Mouse (Mus musculus) splenic B cell, adult 2 months (primary cell): Measurements from ENCODE around the gene Bhlhe23.

Experiments used
- DNase-seq: peaks from one replicate; pipeline ENCODE4 v3.0.0-alpha.2; 2011; ENCODE audit warnings: low read depth, low spot score
- H3K27me3 ChIP-seq: 2 replicates; pipeline ENCODE4 v1.6.1; 2012; ENCODE audit warnings: mild to moderate bottlenecking, low read length, moderate library complexity, mixed read lengths; ENCODE audit not compliant: control insufficient read depth, poor library complexity, insufficient read depth, severe bottlenecking
- H3K36me3 ChIP-seq: 2 replicates; pipeline ENCODE4 v1.6.1; 2012; ENCODE audit warnings: mild to moderate bottlenecking, low read length, moderate library complexity, mixed read lengths; ENCODE audit not compliant: control insufficient read depth, poor library complexity, insufficient read depth, severe bottlenecking

The Bhlhe23 gene

DNA sequence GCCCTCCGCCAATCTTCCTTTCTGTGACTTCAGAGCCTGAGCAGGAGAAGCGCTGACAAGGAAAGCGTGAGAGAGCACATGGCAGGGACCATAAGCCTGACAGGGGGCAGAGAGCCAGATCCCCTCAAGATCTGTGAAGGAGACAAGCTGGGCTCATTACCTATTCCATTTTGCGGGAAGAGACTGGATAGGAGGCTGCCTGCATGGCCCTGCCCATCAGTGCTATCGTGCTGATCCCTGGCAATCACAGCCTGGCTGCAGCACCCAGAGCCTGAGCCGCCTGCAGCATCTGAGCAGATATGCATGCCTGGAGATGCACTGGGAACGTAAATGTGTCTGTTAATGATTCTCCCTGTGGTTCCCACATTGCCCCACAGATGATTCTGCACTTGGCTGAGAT lies 12.1 kb upstream of the Bhlhe23 start:
- Histone ChIP-seq H3K27me3 (no peaks in the 10 kb centered on the region), H3K36me3 (no peaks in the 10 kb centered on the region)
- DNase-seq: no peak

DNA sequence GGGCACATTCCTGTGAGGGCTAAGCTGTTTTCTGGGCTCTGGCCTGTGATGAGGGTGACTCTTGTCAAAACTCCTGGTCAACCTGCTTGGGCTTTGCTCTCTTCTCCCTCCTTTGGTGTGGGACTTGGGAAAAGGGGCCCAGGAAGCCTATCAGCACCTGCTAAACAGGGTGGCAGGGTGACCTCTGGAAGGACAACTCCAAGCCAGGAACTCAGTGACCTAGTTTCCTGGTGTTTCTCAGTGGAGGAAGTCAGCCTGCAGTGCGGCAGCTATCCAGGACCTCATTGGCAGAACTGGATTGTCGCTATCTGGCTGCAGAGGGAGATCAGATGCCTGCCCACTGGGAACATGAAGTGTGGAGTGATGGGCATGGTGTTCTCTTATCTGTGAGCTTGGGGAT lies 11.7 kb upstream of the Bhlhe23 start:
- Histone ChIP-seq H3K27me3 (no peaks in the 10 kb centered on the region), H3K36me3 (no peaks in the 10 kb centered on the region)
- DNase-seq: no peak

DNA sequence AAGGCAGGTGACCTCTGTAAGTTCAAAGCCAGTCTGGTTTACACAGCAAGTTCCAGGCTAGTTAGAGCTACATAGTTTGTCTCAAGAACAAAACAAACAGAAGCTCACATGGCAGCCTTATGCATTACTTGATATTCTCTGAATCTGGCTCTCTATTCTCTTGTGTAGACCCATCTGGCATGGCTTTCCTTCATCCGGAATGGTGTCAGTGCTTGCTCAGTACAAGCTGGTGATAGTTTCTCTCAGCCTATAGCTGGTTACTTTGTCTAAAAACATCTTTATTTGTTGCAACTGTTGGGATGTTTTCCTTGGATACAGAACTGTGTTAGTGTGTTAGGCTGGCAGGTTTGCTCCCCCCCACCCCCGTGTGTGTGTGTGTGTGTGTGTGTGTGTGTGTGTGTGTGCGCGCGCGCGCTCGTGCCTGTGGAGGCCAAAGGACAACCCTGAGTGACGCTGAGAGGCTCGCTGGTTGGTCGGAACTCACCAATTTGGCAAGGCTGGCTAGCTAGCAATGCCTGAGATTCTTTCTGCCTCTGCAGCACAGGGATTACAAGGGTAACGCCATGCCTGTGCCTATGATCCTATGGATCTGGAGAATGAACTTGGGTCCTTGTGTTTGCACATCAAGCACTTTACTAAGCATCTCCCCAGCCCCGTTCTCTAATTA lies 11.0 kb upstream of the Bhlhe23 start:
- DNase-seq: no peak
- Histone ChIP-seq H3K36me3 (no peaks in the 10 kb centered on the region), H3K27me3 (no peaks in the 10 kb centered on the region)

DNA sequence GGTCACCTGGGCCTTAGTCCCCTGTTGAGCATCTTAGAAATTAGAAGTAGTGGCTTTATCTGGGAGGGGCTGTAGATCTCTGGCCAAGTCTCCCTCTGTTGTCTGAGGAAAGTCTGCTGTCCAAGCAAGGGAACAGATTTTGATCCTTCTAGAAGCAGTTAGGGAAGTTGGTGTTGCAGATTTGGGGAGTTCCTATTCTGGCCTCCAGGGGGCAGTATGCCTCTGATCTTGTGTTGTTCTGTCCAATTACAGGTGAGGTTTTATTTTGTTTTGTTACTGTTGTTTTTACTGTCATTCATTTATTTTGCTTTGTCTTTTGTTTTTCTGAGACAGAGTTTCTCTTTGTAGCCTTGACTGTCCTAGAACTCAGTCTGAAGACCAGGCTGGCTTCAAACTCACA lies 10.0 kb upstream of the Bhlhe23 start:
- H3K27me3 ChIP-seq: no peaks in the 10 kb centered on the region
- DNase-seq: peak; percentile 73
- no peaks in the 10 kb centered on the region for H3K36me3 ChIP-seq

DNA sequence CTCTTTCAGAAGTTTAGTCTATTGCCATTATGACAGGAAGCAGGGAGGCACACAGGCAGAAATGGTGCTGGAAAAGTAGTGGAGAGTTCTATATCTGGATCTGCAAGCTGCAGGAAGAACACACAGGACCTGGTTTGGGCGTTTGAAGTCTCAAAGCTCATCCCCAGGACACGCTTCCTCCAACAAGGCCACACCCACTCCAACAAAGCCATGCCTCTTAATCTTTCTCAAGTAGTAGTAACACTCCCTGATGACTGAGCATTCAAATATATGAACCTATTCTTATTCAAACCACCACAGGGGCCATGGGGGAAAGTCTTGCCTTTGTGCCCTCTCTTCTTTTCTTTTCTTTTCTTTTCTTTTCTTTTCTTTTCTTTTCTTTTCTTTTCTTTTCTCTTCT lies 3.6 kb upstream of the Bhlhe23 start:
- Histone ChIP-seq H3K36me3 (no peaks in the 10 kb centered on the region), H3K27me3 (no peaks in the 10 kb centered on the region)
- no peak for DNase-seq

DNA sequence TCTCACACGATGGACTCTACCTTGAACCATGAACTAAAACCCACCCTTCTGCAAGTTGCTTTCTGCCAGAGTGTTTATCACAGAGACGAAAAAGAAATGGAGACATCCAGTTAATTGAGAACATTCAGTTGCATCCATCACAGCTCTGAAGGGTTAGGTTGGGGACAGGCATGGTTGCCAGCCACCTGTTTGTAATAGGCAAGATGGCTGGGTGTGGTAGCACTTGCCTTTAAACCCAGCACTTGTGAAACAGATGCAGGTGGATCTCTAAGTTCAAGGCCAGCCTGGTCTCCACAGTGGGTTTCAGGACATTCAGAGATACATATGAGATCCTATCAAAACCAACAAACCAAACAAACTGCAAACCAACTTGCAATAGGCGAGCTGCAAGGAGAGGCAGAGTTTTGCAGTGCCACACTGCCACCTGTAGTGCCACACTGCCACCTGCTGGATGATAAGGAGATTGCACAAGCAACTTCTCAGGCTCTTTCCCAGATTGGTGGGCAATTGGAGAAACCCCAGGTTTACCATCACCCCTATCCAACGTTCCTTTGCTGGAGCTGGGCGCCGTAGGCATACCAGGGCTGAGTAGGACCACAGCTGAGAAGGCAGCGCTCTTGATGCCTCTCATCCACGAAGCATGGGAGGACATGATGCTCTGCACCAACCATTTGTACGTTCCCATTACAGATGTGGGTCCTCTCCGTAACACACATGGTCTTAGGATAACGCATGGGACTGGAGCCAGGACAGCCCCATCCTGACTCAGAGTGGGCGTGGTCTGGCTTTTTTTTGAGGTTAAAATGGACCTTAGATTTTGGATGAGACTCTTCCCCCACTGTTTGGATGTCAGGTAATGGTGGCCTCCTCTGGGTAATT lies 2.8 kb upstream of the Bhlhe23 start:
- DNase-seq: peak; percentile 73
- H3K27me3 ChIP-seq: no peaks in the 10 kb centered on the region
- no peaks in the 10 kb centered on the region for H3K36me3 ChIP-seq

DNA sequence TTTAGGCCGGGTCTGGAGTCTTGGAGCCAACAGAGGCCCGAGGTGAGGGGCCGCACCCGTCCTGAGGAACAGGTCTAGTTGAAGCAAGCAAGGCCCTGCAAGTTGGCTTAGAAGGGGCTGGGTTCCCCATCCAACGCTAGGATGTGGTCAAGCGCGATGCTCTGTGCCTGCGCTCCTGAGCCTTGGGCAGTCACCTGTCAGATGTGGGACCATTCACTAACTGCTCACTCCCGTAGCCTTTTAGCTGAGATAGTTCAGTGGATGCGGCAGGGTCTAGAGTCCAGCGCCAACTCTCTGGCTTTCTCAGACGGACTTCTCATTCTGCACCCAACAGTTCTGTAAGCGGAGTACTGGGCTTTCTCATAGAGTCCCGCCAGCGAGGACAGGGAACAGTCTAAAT lies 1.1 kb downstream of the Bhlhe23 start:
- no peak for DNase-seq
- H3K36me3 ChIP-seq: no peaks in the 10 kb centered on the region
- no peaks in the 10 kb centered on the region for H3K27me3 ChIP-seq

DNA sequence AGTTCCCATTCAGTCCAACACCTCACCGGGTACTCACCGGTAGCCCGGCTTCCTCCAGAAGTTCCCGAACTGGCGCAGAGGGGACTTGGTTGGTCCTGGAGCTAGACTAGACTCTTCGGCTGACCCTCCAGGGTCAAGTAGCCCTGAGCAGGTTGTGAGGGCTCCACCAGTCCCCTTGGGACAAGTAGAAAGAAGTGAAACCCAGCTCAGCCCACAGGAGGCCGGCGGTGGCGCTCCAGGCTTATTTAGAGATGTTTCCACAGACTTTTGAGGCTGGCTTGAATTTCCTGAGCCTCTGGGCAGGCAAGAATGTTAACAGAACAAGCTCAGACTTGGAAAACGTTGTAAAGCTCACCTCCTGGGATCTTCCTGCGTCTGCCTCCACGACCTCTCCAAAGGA lies 1.5 kb downstream of the Bhlhe23 start:
- H3K36me3 ChIP-seq: no peaks in the 10 kb centered on the region
- no peaks in the 10 kb centered on the region for H3K27me3 ChIP-seq
- DNase-seq: no peak

DNA sequence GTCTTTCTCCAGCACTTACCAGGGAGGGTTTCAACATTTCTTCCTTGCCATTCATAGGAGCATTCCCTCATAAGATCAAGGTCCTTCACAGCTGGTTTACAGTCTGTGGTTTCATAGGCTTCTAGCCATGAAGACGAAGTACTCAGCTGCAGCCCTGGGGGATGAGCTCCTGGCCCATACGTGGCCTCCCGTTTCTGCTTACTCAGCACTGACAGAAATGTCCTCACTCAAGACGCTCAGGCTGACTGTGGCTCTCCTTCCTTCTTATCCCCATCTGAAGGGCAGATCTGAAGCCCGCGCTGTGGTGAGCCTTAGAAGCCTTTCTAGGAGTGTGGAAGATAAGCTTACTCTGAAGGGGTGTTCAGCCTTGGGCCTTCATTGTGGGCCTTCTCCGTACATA lies 11.0 kb downstream of the Bhlhe23 start:
- DNase-seq: no peak
- Histone ChIP-seq H3K36me3 (no peaks in the 10 kb centered on the region), H3K27me3 (no peaks in the 10 kb centered on the region)

DNA sequence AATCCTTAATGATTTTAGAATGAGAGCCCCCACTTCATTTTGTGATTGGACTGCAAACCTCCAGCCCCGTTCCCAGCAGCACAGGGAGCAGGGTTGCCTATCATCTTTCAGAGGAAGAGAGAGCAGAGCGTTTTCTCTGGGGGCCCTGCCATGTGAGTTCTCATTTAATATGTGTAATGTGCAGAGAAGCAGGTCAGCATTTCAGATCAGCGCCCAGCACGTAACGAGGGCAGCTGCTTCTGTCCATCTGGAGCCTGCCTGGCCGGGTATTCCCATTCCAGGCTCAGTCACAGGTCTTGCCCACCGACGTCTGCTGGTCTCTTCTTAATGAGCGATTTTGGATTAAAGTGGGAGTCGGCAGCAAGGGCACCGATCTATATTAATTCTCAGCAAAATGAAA lies 11.7 kb downstream of the Bhlhe23 start:
- Histone ChIP-seq H3K36me3 (no peaks in the 10 kb centered on the region), H3K27me3 (no peaks in the 10 kb centered on the region)
- DNase-seq: no peak

DNA sequence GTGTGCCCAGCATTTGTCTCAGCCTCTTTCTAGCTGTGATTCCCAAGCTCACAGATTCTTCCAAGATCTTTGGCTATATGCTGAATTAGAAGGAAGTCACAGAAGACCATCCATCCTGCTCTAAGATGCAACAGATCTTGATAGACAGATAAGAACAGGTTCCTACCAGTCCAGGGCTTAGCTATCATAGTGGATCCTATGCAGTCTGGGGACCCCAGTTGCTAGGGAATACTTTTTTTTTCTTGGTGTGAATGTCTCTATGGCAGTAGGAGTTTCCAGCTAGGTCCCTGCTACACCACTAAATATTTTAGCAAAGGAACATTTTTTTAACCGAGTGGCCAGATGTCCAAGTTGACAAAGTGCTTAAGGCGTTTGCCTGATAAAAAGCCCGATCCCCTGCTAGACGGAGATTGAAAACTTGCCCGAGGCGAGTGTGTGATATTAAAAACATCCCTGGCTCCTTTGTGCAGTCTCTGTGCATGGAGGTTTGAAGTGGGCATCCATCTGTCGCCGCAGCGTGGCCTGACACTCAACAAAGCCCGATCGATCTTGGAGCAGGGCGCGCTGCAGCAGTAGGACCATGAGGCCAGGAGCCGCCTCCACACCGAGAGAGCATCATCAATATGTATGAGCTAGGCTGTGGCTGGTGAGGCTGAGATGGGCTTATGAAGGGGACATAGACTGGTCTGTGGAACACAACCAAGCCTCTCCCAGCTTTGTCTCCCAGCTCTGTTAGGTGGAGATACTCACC lies 18.0 kb downstream of the Bhlhe23 start:
- Histone ChIP-seq H3K27me3 (no peaks in the 10 kb centered on the region), H3K36me3 (no peaks in the 10 kb centered on the region)
- DNase-seq: no peak

DNA sequence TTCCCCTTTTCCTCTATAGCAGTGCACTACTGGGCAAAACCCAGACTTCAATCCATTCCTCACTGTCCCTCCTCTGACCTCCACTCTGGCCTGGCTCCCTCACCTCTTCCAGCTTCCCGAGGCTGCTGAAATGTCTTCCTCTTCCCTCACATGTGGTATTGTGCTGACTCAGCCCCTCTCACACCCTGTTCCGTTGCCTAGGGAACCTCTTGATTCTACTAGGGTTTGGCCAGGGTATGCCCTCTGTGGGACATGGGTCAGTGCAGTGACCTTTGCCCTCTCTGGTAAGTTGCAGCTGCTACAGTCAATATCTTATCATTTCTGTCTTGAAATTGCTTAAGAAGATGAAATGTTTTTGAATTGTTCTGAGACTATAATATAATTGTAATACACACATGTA lies 19.9 kb downstream of the Bhlhe23 start:
- no peak for DNase-seq
- H3K27me3 ChIP-seq: no peaks in the 10 kb centered on the region
- no peaks in the 10 kb centered on the region for H3K36me3 ChIP-seq

DNA sequence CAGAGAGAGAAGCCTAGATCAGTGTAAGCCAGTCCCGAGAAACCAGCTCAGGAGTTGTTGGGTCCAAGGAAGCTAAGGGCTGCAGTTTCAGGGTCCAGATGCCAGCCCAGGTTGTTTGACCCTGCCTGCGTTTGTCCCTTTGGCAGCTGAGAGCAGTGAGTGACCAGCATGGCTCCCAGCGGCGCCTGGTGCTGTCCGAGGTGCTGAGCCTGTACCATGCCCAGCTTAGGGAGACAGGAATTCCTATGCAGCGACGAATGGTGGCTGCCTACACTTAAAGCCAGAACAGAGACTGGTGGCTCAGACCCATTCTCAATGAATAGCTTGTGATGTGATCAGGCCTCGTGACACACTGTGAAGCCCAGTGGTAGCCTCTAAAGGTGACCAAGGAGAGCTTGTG lies 20.8 kb downstream of the Bhlhe23 start:
- DNase-seq: no peak
- H3K27me3 ChIP-seq: no peaks in the 10 kb centered on the region

DNA sequence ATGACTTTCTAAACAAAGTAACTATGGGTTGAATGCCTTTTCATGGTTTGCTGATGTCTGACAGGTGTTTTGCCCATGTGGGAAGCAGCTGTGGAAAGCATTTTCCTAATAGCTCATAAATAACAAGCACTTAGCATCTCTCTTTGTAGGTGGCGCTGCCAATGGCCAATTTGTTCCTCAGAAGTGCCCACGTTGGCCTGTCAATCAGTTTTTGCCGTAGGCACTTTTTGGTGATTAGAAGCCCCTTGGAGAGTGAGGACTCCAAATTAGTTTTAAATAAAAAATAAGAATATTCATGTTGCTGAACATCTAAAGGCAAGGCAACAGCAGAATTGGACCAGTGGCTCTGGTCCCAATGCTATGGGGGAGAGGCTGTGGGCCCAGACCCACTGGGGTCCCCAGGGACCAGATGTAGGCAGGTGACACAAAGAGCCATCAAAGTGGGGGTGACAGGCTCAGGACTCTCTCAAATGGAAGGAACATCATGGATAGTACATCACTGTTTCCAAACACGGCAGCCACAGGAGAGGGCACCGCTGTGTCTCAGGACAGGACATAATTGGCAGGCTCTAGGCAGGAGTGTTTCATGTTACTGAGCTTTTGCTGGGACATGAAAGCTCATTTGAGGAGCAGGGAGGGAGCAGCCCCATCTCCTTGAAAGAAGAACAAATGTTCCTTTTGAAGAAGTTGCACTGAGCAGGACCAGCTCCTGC lies 21.6 kb downstream of the Bhlhe23 start:
- Histone ChIP-seq H3K36me3 (no peaks in the 10 kb centered on the region), H3K27me3 (no peaks in the 10 kb centered on the region)
- DNase-seq: no peak

More for the DNA sequence above, 20.8 kb downstream of the Bhlhe23 start:
- H3K36me3 ChIP-seq: no peaks in the 10 kb centered on the region
